Mouse (Mus musculus): Measurements from ENCODE around the gene Tmeff1. TPM values are rescaled to one million over a fixed set of nuclear protein-coding genes. Genes with fewer than 3 reads are reported as not detected.

Gene Tmeff1
- 23.0 and 31.5 TPM in 2 replicates for total RNA-seq (2021)
- long read RNA-seq, experiment 1, transcript Tmeff1-203 (10 exons, 1,426 nt): major isoform, 8 of 18 reads
- long read RNA-seq, experiment 1, transcript Tmeff1-201 (10 exons, 2,461 nt): minor isoform, 6 of 18 reads
- long read RNA-seq, experiment 1, partial matches to known transcripts: 0 of 18 reads
- long read RNA-seq, experiment 1, other reads (novel, unspliced or antisense): 4 of 18 reads
- long read RNA-seq, experiment 2, transcript Tmeff1-203 (10 exons, 1,426 nt): major isoform, 11 of 24 reads
- long read RNA-seq, experiment 2, partial matches to known transcripts: 0 of 24 reads
- long read RNA-seq, experiment 2, other reads (novel, unspliced or antisense): 9 of 24 reads

GRCm38 (mm10) chr4:48584421-48585240 is at the start of gene Tmeff1:
TSS of gene Tmeff1 (plus strand) at chr4:48585174.
- DNase-seq: peak; percentile 60

DNA sequence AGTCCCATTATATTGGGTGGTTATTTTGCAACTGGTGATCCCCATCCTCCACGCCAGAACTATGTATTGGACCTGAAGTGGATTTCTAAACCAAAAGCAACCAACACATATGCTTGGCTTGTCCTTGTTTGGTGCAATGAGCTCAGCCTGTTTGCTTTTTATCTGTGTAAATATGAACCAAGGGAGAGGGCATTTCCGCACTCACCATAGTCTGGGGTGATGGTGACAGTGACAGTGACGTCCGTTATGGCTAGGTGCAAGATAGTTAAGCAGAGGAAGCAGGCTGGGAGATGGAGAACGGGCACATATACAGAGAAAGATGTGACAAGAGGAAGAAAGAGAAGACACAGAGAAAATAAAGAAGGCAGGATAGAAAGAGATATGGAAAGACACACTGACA is 48.7 kb upstream of the Tmeff1 start:
- no peak for DNase-seq

- DNase-seq: no peak
These were observed 48.0 kb upstream of the Tmeff1 start for GRCm38 (mm10) chr4:48537024-48537423.

DNA sequence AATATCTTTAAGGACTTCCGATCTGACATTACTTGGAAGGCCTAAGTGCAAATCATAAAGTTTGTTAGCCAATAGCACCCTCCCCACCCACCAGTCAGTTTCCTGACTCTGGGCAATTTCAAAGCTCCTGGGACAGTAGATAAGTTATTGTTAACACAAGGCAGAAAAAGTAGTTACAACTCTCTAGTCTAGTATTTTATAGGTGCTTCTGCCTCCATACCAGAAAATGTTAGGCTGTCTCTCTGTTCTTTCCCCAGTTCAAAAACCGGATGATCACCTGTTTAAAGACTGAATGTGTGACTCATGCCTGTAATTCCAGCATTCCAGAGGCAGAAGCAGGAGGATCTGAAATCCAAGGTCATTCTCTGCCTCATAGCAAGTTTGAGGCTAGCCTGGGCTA is 46.4 kb upstream of the Tmeff1 start:
- no peak for DNase-seq

DNA sequence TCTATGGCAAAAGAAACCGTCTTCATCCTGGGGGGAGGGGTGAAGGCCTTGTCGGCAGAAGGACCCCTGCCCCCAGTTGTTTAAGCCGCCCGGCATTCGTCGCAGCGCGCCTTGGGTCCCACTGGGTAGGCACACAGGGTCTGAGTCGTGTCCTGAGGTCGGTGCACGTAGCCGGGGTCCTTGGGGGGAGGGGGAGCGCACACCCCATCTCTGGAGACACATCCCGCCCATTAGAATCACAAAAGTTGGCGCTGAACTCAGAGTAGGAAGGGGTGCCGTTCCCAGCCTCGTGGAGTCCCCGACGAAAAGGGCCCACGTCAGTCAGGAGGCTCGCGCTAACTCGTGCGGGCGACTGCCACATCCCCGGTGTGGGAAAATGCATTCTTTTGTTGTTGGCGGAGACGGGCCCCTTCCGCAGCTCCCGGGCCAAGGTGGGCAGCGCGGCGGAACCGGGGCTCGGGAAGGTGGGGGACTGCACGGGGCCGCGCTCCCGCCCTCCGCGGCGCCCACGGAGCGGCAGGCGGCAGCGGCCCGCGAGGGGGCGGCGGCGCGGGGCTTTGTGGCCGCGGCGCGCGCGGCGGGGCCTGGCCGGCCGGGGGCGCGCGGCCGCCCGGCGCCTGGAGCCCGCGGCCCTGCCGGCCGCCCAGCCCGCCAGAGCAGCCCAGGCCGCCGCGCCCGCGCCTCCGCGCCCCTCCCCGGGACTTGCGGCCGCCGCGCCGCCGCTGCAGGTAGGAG is 45.0 kb upstream of the Tmeff1 start, which contains the start of gene Msantd3:
Msantd3 (plus strand) TSS at position 95 of the 735 bp plus-strand sequence.
- peak; percentile 72 for DNase-seq

DNA sequence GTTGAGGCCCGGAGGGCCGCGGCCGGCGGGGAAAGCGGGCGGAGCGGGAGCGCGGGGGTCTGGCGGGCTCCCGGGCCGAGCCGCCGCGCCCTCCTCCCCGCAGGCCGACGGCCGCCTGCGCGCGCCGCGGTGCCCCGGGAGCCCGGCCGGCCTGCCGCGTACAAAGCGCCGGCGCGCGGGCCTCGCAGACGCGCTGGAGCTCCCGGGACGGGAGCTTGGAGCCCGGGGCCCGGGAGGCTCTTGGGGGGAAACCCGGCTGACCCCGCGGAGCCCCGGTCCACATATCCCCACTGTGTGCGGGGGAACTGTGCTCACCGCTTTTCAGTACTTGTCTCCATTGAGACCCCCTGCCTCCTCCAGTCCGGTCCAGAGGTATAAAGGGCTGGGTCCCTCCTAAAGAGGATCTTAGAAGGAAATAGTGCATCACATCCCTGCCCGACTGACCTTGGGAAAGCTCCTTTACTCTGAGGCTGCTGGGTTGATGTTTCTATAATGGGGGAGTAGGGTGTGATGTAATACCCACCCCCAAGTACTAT is 44.3 kb upstream of the Tmeff1 start:
- peak; percentile 66 for DNase-seq

GRCm38 (mm10) chr4:48541526-48542250 is 43.3 kb upstream of the Tmeff1 start:
- DNase-seq: no peak

DNA sequence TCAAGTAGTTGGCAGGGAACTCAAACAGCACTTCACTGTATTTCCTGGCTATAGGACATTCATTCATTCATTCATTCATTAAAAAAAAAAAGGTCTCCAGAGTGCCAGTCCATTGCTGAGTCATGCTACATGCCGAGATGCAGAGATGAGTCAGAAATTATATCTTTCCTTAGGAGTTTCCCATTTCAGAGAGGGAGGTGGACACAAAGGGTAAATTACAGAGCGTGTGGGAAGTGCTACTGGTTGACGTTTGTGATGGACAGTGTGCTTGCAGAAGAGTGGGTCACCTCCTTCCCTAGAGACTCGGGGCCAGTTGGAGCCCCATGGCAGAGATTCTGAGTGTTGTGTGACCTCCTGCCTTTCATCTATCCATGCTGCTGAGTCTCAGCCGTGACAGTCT is 42.6 kb upstream of the Tmeff1 start:
- peak; percentile 41 for DNase-seq

DNA sequence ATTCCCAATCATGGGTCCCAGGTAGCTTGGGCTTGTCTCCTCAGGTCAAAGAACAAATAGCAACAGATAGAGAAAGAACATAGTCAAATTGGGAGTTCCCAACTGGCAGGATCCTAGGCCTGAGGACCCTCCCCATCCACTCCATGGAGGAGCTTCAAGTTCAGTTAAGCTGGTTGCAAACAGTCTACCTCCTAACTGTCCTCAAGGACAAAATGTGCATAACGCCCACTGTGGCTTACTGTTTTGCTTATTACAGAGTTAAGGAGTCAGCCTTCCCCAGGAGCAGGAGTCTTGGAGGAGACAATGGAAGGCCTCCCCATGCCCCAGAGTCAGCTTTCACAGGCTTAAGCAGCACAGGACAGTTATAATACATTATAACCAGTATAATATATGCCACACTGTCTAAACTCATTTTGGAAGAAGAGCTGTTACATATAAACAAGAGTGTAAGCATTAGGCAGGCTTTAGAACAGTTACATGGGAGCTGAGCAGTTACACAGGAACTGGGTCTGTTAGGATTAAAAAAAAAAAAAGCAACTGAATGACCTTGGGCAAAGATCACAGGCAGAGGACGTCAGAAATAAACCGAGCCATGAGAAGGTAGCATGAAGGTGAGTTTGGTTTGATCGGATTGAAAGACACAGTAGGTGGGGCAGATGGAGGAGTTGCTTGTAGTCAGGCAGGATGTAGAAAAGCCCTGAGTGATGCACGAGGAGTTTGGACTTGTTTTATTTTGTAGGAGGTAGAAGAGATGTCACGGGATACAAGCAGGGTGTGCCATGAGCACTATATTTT is 41.7 kb upstream of the Tmeff1 start:
- DNase-seq: no peak

DNA sequence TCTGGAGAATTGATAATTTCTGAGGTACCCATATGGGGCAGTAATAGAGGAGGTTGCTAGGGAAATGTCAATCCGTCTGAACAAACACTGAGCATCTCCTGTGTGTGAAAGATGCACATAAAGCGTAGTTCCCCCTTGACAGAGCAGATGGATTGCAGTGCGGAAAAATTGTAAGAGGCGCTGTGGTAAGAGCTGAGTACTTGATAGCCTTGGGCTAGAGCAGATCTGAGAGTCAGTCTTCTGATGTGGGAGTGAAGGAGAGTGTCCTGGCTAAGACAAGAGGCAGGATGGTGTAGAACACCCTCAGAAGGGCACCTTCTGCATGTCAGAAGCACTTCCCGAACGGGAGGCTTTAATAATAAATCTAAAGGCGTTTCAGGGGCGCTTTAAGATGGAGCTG is 40.8 kb upstream of the Tmeff1 start:
- no peak for DNase-seq

DNA sequence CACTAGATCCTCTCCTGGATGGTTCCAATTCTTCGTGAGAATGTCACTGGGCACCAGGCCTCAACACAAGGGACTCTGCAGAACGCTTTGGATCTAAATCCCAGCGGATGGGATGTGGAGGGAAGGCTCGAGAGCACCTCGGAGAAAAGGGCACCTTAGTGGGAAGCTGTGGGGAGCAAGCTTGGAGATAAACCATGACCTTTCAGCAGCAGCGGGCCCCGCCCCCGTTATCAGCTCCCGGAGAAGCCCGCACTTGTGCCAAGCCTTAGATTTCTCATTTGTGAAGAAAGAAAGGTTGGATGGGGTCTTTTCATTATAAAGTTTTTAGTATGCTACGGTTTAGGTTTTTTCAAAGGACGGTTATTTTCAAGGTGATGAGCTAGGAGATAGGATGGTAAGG is 39.0 kb upstream of the Tmeff1 start:
- no peak for DNase-seq

DNA sequence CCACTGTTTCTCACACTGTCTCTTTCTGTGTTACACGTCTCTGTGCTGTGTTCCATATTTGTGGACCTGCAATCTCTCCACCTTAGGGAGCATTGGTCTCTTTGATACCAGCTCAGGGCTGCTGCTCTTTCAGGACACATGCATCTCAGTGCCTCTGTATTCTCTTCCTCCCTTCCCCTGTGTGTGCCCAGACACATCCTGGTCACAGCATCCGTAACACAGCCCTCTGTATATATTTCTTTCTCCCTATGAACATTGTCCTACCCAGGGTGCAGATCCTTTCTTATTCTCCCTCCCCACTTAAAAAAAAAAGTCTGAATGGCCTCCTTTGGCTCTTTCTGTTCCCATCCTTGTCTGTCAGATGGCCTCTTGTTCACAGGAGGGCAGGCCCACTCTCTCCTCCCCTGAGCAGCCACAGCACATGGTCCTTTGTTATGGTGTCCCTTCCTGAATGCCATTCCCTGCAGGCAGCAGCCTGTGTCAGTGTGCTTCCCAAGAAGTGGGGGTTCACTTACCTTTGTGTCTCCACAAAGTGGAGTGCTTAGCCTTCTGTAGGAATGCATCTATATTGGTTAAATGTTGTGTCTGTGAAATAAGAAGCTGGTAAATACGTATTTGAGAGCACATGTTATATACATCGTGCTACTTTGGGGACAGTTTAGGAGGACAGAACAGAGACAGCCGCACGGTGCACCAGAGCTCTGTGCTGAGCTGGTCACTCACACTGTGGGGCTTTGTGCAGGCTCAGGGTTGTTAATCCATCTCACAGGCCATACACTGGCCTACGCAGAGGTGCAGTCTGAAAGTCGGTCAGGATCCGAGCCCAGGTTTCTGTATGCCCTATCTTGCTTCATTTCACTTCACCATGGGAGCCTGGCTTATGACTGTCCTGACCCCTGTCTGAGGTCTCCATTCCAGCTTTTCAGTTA is 38.1 kb upstream of the Tmeff1 start:
- DNase-seq: no peak

GRCm38 (mm10) chr4:48548393-48549045 is 36.5 kb upstream of the Tmeff1 start:
- no peak for DNase-seq

DNA sequence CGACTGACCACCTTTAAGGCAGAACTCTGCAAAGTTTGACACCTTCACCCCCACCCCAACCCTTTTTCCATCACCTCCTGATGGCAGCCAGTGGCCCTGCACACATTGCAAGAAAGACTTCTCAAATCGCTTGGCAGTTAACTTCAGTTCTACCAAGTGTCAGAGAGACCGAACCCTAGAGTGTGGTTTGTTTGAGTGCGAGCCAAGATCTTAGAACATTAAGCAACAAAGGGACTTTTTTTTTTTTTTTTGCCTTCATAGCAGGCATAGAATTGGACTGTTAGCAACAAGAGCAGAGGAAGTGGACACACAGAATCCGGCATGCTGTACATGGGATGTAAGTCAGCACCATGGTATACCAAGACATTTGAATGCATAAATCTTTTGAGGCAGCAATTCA is 35.3 kb upstream of the Tmeff1 start:
- DNase-seq: no peak

DNA sequence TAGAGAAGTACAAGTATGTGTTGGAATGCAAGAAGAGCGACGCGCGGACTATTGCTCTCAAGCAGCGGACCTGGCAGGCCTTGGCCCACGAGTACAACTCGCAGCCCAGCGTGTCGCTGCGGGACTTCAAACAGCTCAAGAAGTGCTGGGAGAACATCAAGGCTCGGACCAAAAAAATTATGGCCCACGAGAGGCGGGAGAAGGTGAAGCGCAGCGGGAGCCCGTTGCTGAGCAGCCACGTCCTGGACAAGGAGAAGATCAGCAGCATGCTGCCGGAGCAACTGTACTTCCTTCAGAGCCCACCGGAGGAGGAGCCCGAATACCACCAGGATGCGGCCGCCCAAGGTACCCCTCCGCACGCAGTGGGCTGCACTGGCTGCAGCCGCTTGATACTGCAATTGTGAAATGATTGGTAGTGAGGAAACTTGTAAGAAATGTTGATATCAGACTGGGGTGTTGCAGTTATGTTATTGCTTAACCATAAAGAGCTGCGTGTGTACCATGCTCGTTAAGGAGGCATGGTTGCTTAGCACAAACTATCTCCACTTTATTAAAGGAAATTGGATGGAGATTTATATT is 32.4 kb upstream of the Tmeff1 start:
- no peak for DNase-seq

- no peak for DNase-seq
These were observed 30.8 kb upstream of the Tmeff1 start for GRCm38 (mm10) chr4:48554132-48554531.

DNA sequence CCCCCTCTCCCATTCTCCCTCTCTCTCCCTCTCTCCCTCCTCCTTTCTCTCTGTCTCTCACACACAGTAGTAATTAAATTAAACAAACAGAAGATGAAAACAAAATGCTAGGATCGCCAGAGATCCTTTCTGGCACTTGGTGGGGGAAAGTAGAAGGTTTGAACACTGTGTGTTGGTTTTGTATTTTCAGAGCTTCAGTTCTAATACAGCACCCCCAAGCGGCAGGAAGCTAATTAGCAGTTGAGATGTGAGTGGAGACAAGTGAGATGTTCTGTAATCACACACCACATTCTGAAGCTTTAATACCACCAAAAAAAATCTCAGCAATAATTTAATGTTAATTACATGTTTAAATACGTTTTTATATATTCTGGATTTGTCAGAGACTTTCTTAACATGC is 29.2 kb upstream of the Tmeff1 start:
- DNase-seq: peak; percentile 69

DNA sequence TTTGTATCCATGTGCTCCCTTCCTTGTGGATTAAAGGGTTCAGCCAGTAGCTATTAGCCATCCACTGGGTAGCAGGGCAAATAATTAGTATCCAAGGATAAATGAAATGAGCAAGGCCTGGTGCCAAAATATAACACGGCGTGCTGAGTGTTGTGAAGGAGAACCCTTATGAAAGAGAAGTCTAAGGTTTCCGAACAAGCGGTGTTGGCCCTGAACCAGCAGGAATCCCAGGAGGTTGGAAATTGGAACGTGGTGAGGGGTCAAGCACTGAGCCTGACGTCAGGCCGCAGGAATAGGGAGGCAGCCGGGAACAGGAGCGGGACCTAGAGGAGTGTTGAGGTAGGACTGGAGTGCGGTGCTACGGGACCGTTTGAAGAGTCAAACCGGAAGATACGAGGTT is 25.3 kb upstream of the Tmeff1 start:
- peak; percentile 75 for DNase-seq

DNA sequence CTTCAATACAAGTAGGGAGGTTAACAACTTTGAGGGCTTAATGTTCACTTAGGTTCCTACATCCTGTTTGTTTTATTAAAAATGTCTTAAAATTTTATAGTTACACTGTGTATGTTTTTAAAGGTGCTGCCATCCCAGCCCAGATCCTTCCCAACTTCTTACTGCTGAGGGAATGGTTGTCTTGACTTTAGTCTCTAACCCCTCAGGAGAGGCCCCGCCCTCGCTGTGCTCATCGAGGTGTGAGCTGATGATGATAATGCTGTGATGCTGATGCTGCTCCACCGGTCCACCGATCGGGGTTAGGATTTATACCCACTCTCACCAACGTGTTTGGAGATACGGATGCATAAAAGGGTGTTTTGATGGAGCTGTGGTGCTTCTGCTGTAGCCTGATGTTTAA is 23.1 kb upstream of the Tmeff1 start:
- DNase-seq: no peak

All from adrenal gland, postnatal 14 days (tissue).